Mouse (Mus musculus) hindbrain, postnatal 0 days (tissue): Measurements from ENCODE around the gene Hist1h2af. TPM values are rescaled to one million over a fixed set of nuclear protein-coding genes. Genes with fewer than 3 reads are reported as not detected.

Experiments used
- ATAC-seq: fragments of 200-750 bp; cut with Nextera tagmentation; 2 replicates; pipeline ENCODE4 v1.8.0; 2017; ENCODE audit warnings: mild to moderate bottlenecking, moderate TSS enrichment, moderate library complexity
- DNase-seq: peaks from one replicate; pipeline ENCODE4 v3.0.0-alpha.2; 2015; ENCODE audit warnings: low spot score
- H3K27ac ChIP-seq: fragments of 300-500 bp; sonication (generic); 2 replicates; pipeline ENCODE4 v1.5.1; 2014; ENCODE audit warnings: mild to moderate bottlenecking
- H3K27me3 ChIP-seq: fragments of 300-500 bp; sonication (generic); 2 replicates; pipeline ENCODE4 v1.6.1; 2014; ENCODE audit warnings: low read length, mixed read lengths; ENCODE audit not compliant: insufficient read depth
- H3K36me3 ChIP-seq: fragments of 300-500 bp; sonication (generic); 2 replicates; pipeline ENCODE4 v1.6.1; 2014; ENCODE audit warnings: low read length, mixed read lengths; ENCODE audit not compliant: insufficient read depth
- H3K4me1 ChIP-seq: fragments of 300-500 bp; sonication (generic); 2 replicates; pipeline ENCODE4 v1.6.1; 2014; ENCODE audit warnings: antibody characterized with exemption, low read length, mixed read lengths; ENCODE audit not compliant: insufficient read depth
- H3K4me2 ChIP-seq: fragments of 300-500 bp; sonication (generic); 2 replicates; pipeline ENCODE4 v1.6.1; 2014; ENCODE audit warnings: low read depth, mild to moderate bottlenecking, low read length, moderate library complexity, mixed read lengths
- H3K4me3 ChIP-seq: fragments of 300-500 bp; sonication (generic); 2 replicates; pipeline ENCODE4 v1.5.1; 2014; ENCODE audit warnings: low read length
- H3K9ac ChIP-seq: fragments of 300-500 bp; sonication (generic); replicated peaks from 2 replicates; pipeline ENCODE4 v1.6.1; 2014; ENCODE audit warnings: mild to moderate bottlenecking, low read length, moderate library complexity, mixed read lengths
- H3K9me3 ChIP-seq: fragments of 300-500 bp; sonication (generic); 2 replicates; pipeline ENCODE4 v1.6.1; 2016; ENCODE audit warnings: low read length, mixed read lengths
- CTCF ChIP-seq: IDR thresholded peaks from 2 replicates; pipeline ENCODE4 v1.5.1; 2016; ENCODE audit warnings: antibody characterized with exemption, control low read depth, low read depth
- whole genome bisulfite sequencing: fragments of 180-500 bp; shearing (Covaris S2); extraction: QIAGEN DNeasy Blood & Tissue Kit; methylation state at CpG from one replicate; pipeline ENCODE4 v1.1.7; 2014; 5-methylcytosine and 5-hydroxymethylcytosine counted together
- polyA plus RNA-seq: library from polyadenylated mRNA; unstranded; fragments of >200 nt; fragmentation: Nextera tagmentation; extraction: Ambion mirVana; gene quantifications from 2 replicates; pipeline ENCODE4 v1.2.1, GENCODE M21; 2015
- total RNA-seq: library from RNA; depleted of rRNA; stranded (reverse); fragments of >200 nt; gene quantifications from 2 replicates; pipeline ENCODE4 v1.2.3, GENCODE M21; 2014

Gene Hist1h2af
- total and polyA plus RNA-seq, 2 experiments from 2014 or later = 3.3 to 415 TPM

DNA sequence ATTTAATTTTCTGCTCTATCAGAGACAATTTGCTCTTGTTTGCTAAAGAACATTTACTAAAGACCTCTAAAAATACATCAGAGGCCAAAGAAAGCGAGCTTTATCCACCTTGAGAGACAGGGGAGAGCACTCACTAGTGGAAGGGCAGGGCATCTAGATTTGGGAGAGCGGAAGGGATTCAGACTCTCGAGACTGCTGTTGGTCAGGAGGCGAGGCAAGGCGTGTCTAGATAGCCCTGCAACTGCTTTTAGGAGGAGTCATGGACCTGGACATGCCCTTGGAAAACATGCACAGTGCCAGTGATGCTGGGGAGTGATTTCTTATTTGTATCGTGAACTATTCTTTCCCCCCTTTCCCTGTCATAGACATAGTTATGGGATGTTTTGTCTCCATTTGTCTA, 38.2 kb upstream of the Hist1h2af start:
- no peak overlapping the region for H3K4me3 ChIP-seq
- WGBS = 78% methylated on average over 6 of the region's 6 CpGs
- no peaks in the 10 kb centered on the region for H3K9me3 ChIP-seq
- no peak overlapping the region for H3K27ac ChIP-seq
- H3K27me3 ChIP-seq = no peaks in the 10 kb centered on the region
- no peak for TF ChIP-seq CTCF
- ATAC-seq = no peak
- no peak overlapping the region for H3K4me2 ChIP-seq
- no peak overlapping the region for H3K9ac ChIP-seq
- H3K36me3 ChIP-seq = no peaks in the 10 kb centered on the region
- no peaks in the 10 kb centered on the region for H3K4me1 ChIP-seq
- no peak for DNase-seq

DNA sequence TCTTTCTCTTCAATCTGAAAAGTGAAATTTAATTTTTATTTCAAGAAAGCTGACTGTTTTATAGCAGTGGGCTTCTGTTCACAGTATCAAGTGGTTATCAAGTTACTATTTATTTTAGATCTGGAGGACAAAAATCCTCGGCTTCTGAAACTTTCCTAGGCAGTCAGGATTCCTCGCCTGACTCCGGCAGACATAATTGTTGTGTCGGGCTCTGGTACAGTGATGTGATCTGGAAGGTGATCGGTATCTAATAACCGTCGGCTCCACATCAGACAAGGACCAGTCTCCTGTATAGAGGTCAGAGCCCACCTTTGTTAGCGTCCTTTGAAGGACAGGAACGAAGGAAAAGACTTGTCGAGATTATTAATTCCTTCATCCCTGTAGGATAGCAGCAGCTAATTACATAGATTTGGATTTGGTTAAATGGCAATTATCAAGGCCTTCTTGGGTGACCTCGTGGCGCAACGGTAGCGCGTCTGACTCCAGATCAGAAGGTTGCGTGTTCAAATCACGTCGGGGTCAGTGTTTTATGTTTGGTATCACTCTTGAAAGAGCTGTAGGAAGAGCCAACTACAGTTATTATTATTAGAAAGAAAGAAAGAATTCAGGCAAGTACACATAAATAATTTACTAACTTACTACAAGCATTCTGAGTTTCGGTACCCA, 35.9 kb upstream of the Hist1h2af start:
- no peak overlapping the region for H3K9ac ChIP-seq
- H3K27ac ChIP-seq = no peak overlapping the region
- no peaks in the 10 kb centered on the region for H3K4me1 ChIP-seq
- no peak for TF ChIP-seq CTCF
- WGBS = 10% methylated on average over 19 of the region's 19 CpGs
- peak; percentile 73; the same call in 1 of the 2 replicates for ATAC-seq
- no peaks in the 10 kb centered on the region for H3K27me3 ChIP-seq
- no peaks in the 10 kb centered on the region for H3K9me3 ChIP-seq
- no peaks in the 10 kb centered on the region for H3K36me3 ChIP-seq
- peak; percentile 57 for DNase-seq
- peak overlapping the region; percentile 28 for H3K4me3 ChIP-seq
- H3K4me2 ChIP-seq = peak overlapping the region; percentile 41

- H3K4me1 ChIP-seq = no peaks in the 10 kb centered on the region
- no peaks in the 10 kb centered on the region for H3K36me3 ChIP-seq
- ATAC-seq (0 out of 2 replicates have a peak, but pooled peaks have one; percentile 21), DNase-seq (no peak)
- H3K4me3 ChIP-seq = peak overlapping the region; percentile 28
- no peak for TF ChIP-seq CTCF
- peak overlapping the region; percentile 41 for H3K4me2 ChIP-seq
- H3K27ac ChIP-seq = no peak overlapping the region
- WGBS = 7% methylated on average over 10 of the region's 10 CpGs
- no peaks in the 10 kb centered on the region for H3K9me3 ChIP-seq
- no peaks in the 10 kb centered on the region for H3K27me3 ChIP-seq
- no peak overlapping the region for H3K9ac ChIP-seq
Observed at GRCm38 (mm10) chr13:23498653-23499052, 35.1 kb upstream of the Hist1h2af start.

- Histone ChIP-seq H3K9me3 (no peaks in the 10 kb centered on the region), H3K27me3 (no peaks in the 10 kb centered on the region), H3K4me2 (no peak overlapping the region), H3K9ac (no peak overlapping the region), H3K27ac (no peak overlapping the region), H3K36me3 (no peaks in the 10 kb centered on the region), H3K4me1 (no peaks in the 10 kb centered on the region), H3K4me3 (no peak overlapping the region)
- TF ChIP-seq CTCF = no peak
- no peak for DNase-seq
- WGBS = 19% methylated on average over 7 of the region's 7 CpGs
- ATAC-seq = no peak
Observed at GRCm38 (mm10) chr13:23499943-23500342, 33.8 kb upstream of the Hist1h2af start.

GRCm38 (mm10) chr13:23500424-23501200, 33.1 kb upstream of the Hist1h2af start:
- Histone ChIP-seq H3K4me3 (no peak overlapping the region), H3K9ac (no peak overlapping the region), H3K9me3 (no peaks in the 10 kb centered on the region), H3K36me3 (no peaks in the 10 kb centered on the region), H3K27ac (no peak overlapping the region), H3K27me3 (no peaks in the 10 kb centered on the region), H3K4me2 (no peak overlapping the region), H3K4me1 (no peaks in the 10 kb centered on the region)
- TF ChIP-seq CTCF = no peak
- peak; percentile 70 for DNase-seq
- WGBS = 2% methylated on average over 17 of the region's 17 CpGs
- ATAC-seq = 0 out of 2 replicates have a peak, but pooled peaks have one; percentile 46

GRCm38 (mm10) chr13:23501511-23501910, 32.2 kb upstream of the Hist1h2af start:
- ATAC-seq = no peak
- 26% methylated on average over 5 of the region's 5 CpGs for WGBS
- no peak overlapping the region for H3K4me3 ChIP-seq

More at GRCm38 (mm10) chr13:23501511-23501910, 32.2 kb upstream of the Hist1h2af start:
- peaks cover 2% of the 10 kb centered on the region; the same call in 1 of the 2 replicates for H3K4me1 ChIP-seq
- DNase-seq = no peak
- no peak overlapping the region for H3K9ac ChIP-seq
- no peak for TF ChIP-seq CTCF
- H3K27ac ChIP-seq = no peak overlapping the region
- peak overlapping the region; percentile 16; the same call in 1 of the 2 replicates for H3K4me2 ChIP-seq
- H3K9me3 ChIP-seq = no peaks in the 10 kb centered on the region
- H3K36me3 ChIP-seq = no peaks in the 10 kb centered on the region
- no peaks in the 10 kb centered on the region for H3K27me3 ChIP-seq
